Mouse (Mus musculus) bone marrow, adult 2 months (tissue): ENCODE measurements at regions not wholly inside any gene's neighbourhood (a gene's known extent, or its start where the extent isn't known, plus 50 kb on each side); places are given as distances from the start of the nearest gene placed in this dataset.

ENCODE experiments used
- H3K27ac ChIP-seq: fragments of 200-500 bp; 2 replicates; pipeline ENCODE4 v1.5.1; 2012; ENCODE audit warnings: low read depth, mild to moderate bottlenecking, control low read depth, inconsistent platforms, low read length; ENCODE audit not compliant: control insufficient read depth, poor library complexity, insufficient read depth
- H3K4me1 ChIP-seq: fragments of 200-500 bp; 2 replicates; pipeline ENCODE4 v1.6.1; 2011; ENCODE audit warnings: low read length; ENCODE audit not compliant: control insufficient read depth, insufficient read depth
- H3K4me3 ChIP-seq: fragments of 200-500 bp; replicated peaks from 2 replicates; pipeline ENCODE3; 2011; ENCODE audit warnings: mild to moderate bottlenecking, low read depth, low read length, control low read depth; ENCODE audit not compliant: control insufficient read depth
- CTCF ChIP-seq: fragments of 200-500 bp; IDR thresholded peaks from 2 replicates; pipeline ENCODE4 v1.5.1; 2011; ENCODE audit warnings: low read length, control low read depth; ENCODE audit not compliant: control insufficient read depth, insufficient read depth
- POLR2A ChIP-seq: fragments of 200-500 bp; IDR thresholded peaks from 2 replicates; pipeline ENCODE4 v1.6.1; 2011; ENCODE audit warnings: low read depth, mild to moderate bottlenecking, control low read depth, low read length, borderline replicate concordance; ENCODE audit not compliant: control insufficient read depth
- WGBS: fragments of 180-500 bp; shearing (Covaris S2); methylation state at CpG from one replicate; pipeline ENCODE4 v1.1.7; 2018; 5-methylcytosine and 5-hydroxymethylcytosine counted together

DNA sequence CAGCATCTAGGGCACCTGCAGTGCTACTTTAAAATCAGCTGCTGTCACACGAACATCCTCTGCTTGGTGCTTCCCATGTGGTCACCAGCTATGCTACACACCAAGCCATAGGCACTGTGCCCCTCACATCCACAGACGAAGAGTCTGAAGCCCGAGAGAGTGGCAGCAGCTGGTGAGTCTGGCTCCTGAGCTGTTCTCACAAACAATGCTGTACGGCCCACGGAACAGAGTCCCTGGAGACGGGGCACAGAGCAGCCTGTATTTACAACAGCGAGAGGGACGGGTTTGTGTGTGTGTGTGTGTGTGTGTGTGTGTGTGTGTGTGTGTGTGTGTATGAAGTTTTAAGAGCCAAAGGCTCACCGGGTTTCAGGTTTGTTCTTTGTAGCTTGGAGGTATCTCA is 50.7 kb upstream of the Ralgps2 start:
- no peak for TF ChIP-seq POLR2A
- TF ChIP-seq CTCF = no peak
- Histone ChIP-seq H3K27ac (peak overlapping the region; percentile 75), H3K4me3 (no peak overlapping the region), H3K4me1 (peaks cover 16% of the 10 kb centered on the region)
- WGBS = 48% methylated on average over 9 of the region's 9 CpGs

GRCm38 (mm10) chr1:156989149-156989785 is 49.8 kb upstream of the Ralgps2 start:
- TF ChIP-seq POLR2A = no peak
- TF ChIP-seq CTCF = no peak
- Histone ChIP-seq H3K4me3 (no peak overlapping the region), H3K27ac (0 out of 2 replicates have a peak overlapping the region, but pooled peaks have one; percentile 17), H3K4me1 (peaks cover 16% of the 10 kb centered on the region)
- 55% methylated on average over 10 of the region's 10 CpGs for WGBS
